Mouse (Mus musculus): ENCODE data around the gene Gm48551. TPM values are rescaled to one million over a fixed set of nuclear protein-coding genes. Genes with fewer than 3 reads are reported as not detected.

Gene Gm48551
- 2.6 and 3.1 TPM in 2 replicates for polyA plus RNA-seq (2016; fragmentation: Nextera tagmentation; extraction: Ambion mirVana)

DNA sequence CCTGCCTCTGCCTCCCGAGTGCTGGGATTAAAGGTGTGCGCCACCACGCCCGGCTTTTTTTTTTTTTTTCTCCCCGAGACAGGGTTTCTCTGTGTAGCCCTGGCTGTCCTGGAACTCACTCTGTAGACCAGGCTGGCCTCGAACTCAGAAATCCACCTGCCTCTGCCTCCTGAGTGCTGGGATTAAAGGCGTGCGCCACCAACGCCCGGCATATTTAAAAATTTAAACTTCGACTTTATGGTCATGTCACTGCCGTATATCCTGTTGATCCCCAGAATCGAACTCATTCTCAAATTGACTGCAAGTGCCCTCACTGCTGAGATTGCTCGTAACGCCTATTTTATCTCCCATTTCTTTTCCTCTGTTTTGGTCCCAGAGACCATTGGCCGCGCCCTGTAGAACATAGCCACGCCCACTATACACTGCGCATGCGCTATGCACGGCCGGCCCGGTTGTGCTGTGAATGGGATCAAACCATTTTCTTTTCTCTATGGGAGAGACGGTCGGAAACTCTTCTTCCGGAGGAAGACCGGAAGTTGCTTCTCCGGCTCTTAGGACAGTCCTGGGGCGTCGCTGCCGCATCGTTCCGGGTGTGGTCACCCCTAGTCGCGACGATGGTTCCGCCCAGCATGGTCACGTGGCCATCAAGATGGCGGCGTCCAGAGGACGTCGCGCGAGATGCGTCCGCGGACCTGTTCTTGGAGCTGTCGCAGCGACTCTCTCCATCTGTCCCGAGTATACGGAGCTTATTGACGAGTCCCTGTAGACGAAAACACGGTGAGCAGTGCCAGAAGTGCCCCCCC lies at the start of gene Gm48551, which contains the start of gene Dohh:
Gene Gm48551, plus strand, starts transcription at position 665 of the 803 bp plus-strand sequence.
Gene Dohh, plus strand, starts transcription at position 627 of the 803 bp plus-strand sequence.
- peaks cover 21% of the 10 kb centered on the region for H3K4me1 ChIP-seq
- no peaks in the 10 kb centered on the region for H3K27me3 ChIP-seq (ENCODE audit: poor library complexity, severe bottlenecking)
- H3K4me3 ChIP-seq, result peak within 1 kb of the TSS; percentile 87
- peak within 1 kb of the TSS; percentile 88 for H3K27ac ChIP-seq
- WGBS, result 10% methylated on average over 54 of the region's 54 CpGs
- DNase-seq (ENCODE audit: extremely low spot score, low spot score), result peak; percentile 98
- peaks cover 35% of the 10 kb centered on the region for H3K36me3 ChIP-seq (replicated peaks)
- H3K9me3 ChIP-seq, result no peaks in the 10 kb centered on the region

DNA sequence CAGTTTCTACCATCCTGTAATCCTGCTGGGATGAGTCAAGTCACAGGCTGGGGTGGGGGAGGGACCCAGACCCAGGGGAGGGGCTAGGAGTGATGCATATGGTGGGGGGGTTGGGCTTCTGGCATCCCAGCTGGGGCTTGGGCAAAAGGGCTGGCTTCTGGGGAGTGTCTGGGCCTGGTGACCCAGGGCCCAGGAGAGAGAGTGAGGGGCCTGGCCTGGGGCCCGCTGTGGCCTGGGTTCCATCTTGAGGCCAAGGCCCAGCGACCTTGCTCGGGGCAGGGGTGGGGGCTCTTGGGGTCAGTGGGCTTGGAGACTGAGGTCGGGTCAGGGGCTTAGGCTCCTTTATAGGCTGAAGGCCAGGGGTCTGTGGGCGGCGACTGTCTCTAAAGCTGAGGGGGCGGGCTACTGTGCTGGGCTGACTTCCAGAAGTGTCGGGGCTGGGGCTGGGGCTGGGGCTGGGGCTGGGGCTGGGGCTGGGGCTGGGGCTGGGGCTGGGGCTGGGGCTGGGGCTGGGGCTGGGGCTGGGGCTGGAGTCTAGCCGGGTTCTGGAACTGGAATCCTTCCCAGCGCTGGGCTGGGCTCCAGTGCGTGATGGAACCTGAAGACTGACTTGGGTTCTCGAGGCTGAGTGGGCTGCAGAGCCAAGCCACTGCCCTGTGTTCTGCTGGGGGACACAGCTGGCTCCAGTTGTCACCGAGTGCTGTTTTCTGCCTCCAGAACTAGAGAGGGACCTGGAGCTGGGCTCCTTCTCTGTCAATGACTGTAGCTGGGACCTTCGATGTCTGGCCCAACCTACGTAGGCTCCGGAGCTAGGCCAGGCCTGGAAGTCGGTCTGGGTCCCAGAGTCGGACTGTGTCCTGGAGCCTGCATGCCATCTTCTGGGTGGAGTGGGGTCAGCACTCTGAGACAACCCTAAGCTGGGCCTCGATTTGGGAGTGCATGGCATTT lies 48.6 kb upstream of the Gm48551 start:
- 40% methylated on average over 19 of the region's 19 CpGs for WGBS
- DNase-seq (ENCODE audit: extremely low spot score, low spot score), result no peak
- Histone ChIP-seq H3K27me3 (ENCODE audit: poor library complexity, severe bottlenecking) (peaks cover 81% of the 10 kb centered on the region), H3K27ac (peak overlapping the region; percentile 80), H3K36me3 (replicated peaks) (no peaks in the 10 kb centered on the region), H3K4me1 (peaks cover 43% of the 10 kb centered on the region), H3K4me3 (peak overlapping the region; percentile 23), H3K9me3 (no peaks in the 10 kb centered on the region)

DNA sequence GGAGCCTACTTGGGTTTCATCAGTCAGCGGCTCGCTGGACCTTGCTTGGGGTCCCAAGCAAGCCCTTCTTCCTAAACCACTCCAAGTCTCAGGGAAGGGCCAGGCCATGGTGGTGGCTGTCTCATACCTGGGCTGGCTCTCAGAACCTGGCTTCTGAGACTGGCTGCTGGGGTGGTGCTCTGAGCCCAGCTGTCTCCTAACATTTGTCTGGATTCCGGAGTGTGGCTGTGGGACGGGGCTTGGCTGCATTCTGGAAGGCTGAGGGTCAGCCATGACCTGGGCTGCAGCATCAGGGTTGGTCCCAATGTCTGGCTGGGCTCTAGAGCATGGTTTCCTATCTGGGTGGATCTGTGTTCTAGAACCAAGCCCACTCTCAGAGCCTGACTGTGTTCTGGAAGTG lies 47.7 kb upstream of the Gm48551 start:
- H3K9me3 ChIP-seq, result no peaks in the 10 kb centered on the region
- peaks cover 49% of the 10 kb centered on the region for H3K4me1 ChIP-seq
- H3K27ac ChIP-seq, result peak overlapping the region; percentile 80
- WGBS, result 92% methylated on average over 4 of the region's 4 CpGs
- DNase-seq (ENCODE audit: extremely low spot score, low spot score), result no peak
- H3K27me3 ChIP-seq (ENCODE audit: poor library complexity, severe bottlenecking), result peaks cover 85% of the 10 kb centered on the region
- H3K4me3 ChIP-seq, result no peak overlapping the region
- H3K36me3 ChIP-seq (replicated peaks), result no peaks in the 10 kb centered on the region

DNA sequence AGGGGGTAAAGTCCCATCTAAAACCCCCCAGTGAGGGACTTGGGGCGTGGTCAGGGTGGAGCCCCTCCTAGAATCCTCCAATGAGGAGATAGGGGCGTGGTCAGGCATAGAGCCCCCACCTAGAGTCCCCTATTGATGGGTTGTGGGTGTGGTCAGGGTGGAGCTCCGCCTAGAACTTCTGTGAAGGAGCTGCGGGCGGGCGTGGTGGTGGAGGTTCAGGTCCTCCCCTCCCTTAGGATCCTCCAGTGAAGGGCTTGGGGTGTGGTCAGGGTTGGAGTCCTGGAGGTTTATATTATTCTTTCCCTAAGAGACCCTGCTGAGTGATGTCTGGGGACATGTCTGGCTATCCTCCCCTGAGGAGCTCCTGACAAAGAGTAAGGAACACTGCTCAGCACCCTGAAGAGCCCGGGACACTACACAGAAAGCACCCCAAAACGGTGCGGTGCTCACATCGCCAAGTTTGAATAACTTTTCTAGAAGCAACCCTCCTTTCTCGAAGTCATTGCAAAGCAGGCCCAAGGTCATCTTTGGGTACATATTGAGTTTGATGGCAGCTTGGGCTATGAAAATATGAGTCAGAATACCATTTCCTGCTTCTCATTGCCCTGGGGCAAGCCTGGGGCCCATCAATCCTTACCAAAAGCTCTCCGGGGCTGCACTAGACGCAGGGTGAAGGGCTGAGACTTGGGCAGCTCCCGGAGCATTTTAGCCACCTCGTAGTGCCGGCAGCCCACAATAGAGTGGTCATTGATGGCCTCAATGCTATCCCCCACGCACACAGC lies 43.5 kb upstream of the Gm48551 start:
- no peak for DNase-seq (ENCODE audit: extremely low spot score, low spot score)
- WGBS, result 40% methylated on average over 17 of the region's 17 CpGs
- Histone ChIP-seq H3K4me1 (peaks cover 33% of the 10 kb centered on the region), H3K4me3 (no peak overlapping the region), H3K9me3 (no peaks in the 10 kb centered on the region), H3K27me3 (ENCODE audit: poor library complexity, severe bottlenecking) (peaks cover 89% of the 10 kb centered on the region), H3K27ac (no peak overlapping the region), H3K36me3 (replicated peaks) (peaks cover 8% of the 10 kb centered on the region)

DNA sequence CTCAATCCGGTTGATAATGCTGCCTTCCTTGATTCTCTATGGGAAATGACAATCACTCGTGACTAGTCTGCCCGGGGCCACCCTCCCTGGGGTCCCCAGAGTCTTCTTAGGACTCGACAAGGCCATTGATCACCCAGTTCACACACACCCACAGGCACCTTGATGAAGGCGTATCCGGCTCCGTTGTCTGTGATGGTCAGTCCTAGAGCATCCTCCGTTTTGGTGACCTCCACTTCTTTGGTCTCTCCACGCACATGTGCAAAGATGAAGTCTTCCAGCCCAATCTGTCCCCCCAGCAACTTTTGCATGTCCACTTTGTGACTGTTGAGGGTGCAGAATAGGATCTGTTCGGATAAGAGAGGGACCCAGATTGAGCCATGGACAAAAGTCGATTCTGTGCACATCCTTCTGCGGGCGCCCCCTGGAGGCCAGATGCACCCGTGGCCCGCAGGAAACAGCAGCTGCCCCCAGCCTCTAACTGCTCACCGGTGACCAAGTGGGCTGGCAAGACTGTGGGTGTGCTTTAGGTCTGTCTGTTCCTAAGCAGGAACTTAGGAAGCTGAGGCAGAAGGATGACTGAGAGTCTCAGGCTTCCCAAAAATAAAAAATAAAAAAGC lies 42.8 kb upstream of the Gm48551 start:
- Histone ChIP-seq H3K36me3 (replicated peaks) (peaks cover 15% of the 10 kb centered on the region), H3K9me3 (no peaks in the 10 kb centered on the region), H3K27me3 (ENCODE audit: poor library complexity, severe bottlenecking) (peaks cover 91% of the 10 kb centered on the region), H3K27ac (no peak overlapping the region), H3K4me1 (peaks cover 32% of the 10 kb centered on the region), H3K4me3 (0 out of 2 replicates have a peak overlapping the region, but pooled peaks have one; percentile 2)
- 38% methylated on average over 16 of the region's 16 CpGs for WGBS
- peak; percentile 73 for DNase-seq (ENCODE audit: extremely low spot score, low spot score)

DNA sequence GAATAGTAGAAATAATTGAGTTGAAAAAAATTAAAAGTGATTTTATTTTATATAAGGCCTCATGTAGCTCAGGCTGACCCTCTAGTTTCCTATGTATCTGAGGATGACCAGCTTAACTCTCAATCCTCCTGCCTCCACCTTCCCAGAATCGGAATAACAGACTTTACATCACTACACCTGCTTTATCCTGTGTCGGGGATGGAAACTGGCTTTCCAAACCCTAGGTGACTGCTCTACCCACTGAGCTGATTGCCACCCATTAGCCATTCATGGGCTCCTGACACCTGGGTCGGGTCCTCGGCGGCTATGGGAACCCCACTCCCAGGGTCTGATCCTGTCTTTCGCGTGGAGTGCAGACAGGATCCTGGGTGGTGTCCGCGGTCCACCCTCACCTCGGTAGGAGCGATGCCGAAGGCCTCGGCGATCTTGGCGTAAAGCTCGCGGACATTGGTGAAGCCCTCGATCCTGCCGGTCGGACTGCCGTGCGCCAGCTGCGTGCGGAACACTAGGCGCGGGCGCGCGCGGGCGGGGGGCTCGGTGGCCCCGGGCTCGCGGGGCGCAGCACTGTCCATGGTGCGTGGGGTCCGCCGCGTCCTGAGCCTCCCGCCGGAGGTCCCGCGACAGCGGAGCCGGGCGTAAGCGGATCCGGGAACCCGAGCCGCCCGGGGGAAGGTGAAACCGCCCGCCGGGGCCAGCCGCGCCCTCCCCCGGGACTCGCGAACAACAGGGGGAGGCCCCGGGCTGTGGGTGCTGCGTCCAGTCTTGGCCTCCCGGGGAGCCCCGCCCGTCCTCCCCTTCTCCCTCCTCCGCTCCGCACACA lies 41.4 kb upstream of the Gm48551 start, which contains the start of gene Gipc3:
Gene Gipc3, minus strand, starts transcription at position 581 of the 820 bp plus-strand sequence.
- peaks cover 27% of the 10 kb centered on the region for H3K36me3 ChIP-seq (replicated peaks)
- peak within 1 kb of the TSS; percentile 51 for H3K4me3 ChIP-seq
- no peaks in the 10 kb centered on the region for H3K9me3 ChIP-seq
- H3K4me1 ChIP-seq, result peaks cover 41% of the 10 kb centered on the region
- 6% methylated on average over 58 of the region's 67 CpGs for WGBS
- peaks cover 91% of the 10 kb centered on the region for H3K27me3 ChIP-seq (ENCODE audit: poor library complexity, severe bottlenecking)
- DNase-seq (ENCODE audit: extremely low spot score, low spot score), result peak; percentile 41
- peak within 1 kb of the TSS; percentile 27 for H3K27ac ChIP-seq

DNA sequence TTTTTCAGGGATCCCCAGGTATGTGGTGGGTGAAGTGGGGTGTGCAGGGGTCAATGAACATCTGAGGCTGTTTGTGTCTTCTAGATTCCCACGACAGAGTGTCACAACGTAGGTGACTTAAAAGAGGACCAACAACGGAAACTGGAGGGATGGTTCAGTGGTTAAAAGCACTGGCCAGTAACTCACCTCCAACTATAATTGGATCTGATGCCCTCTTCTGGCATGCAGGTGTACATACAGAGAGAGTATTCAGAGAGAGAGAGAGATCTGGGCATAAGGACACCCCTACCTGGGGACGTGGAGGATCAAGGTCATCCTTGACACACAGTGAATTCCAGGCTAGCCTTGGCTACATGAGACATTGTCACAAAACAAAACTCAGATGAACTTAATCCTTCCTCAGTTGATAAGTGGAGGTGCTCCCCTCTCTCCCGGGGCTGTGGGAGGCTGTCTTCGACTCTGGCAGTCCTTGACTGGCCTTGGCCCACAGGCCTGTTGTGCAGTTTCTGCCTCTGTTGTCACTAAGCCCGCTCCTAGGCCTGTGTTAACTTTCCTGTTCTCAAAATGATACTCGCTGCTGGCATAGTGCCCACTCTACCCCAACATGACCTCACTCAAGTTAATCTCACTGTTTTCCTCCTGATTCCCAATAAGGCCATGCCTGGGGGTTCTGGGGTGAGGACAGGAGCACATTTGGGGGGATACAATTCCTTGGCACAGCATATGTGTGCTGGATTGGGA lies 39.7 kb upstream of the Gm48551 start:
- no peak for DNase-seq (ENCODE audit: extremely low spot score, low spot score)
- 59% methylated on average over 8 of the region's 8 CpGs for WGBS
- H3K36me3 ChIP-seq (replicated peaks), result peaks cover 38% of the 10 kb centered on the region
- H3K9me3 ChIP-seq, result no peaks in the 10 kb centered on the region
- no peak overlapping the region for H3K27ac ChIP-seq
- H3K4me1 ChIP-seq, result peaks cover 53% of the 10 kb centered on the region
- 0 out of 2 replicates have a peak overlapping the region, but pooled peaks have one; percentile 5 for H3K4me3 ChIP-seq
- peaks cover 91% of the 10 kb centered on the region for H3K27me3 ChIP-seq (ENCODE audit: poor library complexity, severe bottlenecking)

DNA sequence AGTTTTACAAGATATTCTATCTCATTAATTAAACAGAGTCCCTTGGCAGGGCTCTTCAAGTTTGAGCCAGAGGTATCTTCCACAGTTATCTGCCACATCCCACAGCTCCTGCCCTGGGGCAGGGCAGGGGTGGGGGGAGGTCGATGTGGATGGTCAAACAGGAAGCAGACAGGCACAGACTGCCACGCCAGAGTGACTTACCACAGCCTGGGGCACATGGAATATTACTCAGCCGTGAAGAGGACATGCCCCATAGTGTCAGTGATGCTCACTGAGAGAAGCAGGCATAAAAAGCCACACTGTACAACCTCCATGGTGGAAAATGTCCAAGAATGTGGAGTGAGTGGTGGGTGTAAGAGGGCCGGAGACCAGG lies 39.1 kb upstream of the Gm48551 start:
- H3K27ac ChIP-seq, result no peak overlapping the region
- H3K27me3 ChIP-seq (ENCODE audit: poor library complexity, severe bottlenecking), result peaks cover 88% of the 10 kb centered on the region
- H3K4me3 ChIP-seq, result peak overlapping the region; percentile 5; the same call in 1 of the 2 replicates
- 93% methylated on average over 4 of the region's 4 CpGs for WGBS
- peaks cover 38% of the 10 kb centered on the region for H3K36me3 ChIP-seq (replicated peaks)
- peaks cover 58% of the 10 kb centered on the region for H3K4me1 ChIP-seq
- no peaks in the 10 kb centered on the region for H3K9me3 ChIP-seq
- DNase-seq (ENCODE audit: extremely low spot score, low spot score), result no peak

DNA sequence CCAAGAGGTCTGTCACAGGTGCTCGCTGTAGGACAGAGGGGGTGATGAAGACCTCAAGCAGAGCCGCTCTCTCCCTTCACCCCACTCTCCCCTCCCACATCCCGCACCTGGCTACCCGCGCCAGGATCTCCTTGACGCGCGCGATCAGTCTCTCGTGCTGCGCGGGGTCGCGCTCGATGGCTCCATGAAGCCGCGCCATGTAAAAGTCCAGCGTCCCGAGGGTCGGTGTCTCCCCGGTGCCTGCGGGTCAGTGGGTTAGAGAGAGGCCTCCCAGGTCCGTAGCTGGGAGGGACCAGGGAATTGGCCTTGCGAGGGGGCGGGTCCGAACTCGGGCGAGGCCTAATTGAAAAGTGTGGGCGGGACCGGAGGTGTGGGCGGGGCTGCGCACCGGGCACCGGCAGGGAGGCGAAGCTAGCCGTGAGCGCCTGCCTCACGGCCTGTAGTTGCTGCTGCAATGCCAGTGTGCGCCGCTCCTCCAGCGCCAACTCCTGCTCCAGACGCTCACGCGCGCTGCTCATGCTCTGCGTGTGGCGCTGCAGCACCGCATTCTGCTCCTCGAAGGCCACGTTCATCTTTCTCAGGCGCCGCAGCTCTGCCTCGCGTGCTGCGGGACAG lies 37.7 kb upstream of the Gm48551 start:
- peaks cover 74% of the 10 kb centered on the region for H3K27me3 ChIP-seq (ENCODE audit: poor library complexity, severe bottlenecking)
- peak overlapping the region; percentile 67 for H3K27ac ChIP-seq
- H3K9me3 ChIP-seq, result no peaks in the 10 kb centered on the region
- WGBS, result 4% methylated on average over 55 of the region's 55 CpGs
- H3K4me1 ChIP-seq, result peaks cover 58% of the 10 kb centered on the region
- H3K36me3 ChIP-seq (replicated peaks), result peaks cover 38% of the 10 kb centered on the region
- DNase-seq (ENCODE audit: extremely low spot score, low spot score), result peak; percentile 77
- H3K4me3 ChIP-seq, result peak overlapping the region; percentile 48

DNA sequence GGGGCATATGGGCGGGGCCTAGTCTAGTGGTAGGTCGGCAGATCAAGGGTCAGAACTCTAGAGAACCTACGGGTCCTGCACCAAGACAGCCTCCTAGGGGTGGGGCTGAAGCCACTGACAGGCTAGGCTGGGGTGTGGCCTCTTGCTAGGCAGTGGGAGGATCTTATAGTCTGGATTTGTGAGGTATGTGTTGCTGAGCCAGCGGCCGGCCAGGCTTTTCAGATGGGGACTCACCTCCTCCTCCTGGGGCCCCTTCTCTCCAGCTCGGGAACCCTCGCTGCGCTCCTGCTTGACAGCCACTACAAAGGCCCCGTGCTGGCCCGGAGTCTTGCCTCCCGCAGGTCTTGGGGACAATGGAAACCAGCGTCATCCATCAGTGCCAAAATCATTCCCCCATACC lies 35.1 kb upstream of the Gm48551 start:
- Histone ChIP-seq H3K27ac (peak overlapping the region; percentile 95), H3K9me3 (no peaks in the 10 kb centered on the region), H3K4me1 (peaks cover 56% of the 10 kb centered on the region), H3K4me3 (peak overlapping the region; percentile 97), H3K27me3 (ENCODE audit: poor library complexity, severe bottlenecking) (peaks cover 48% of the 10 kb centered on the region), H3K36me3 (replicated peaks) (peaks cover 38% of the 10 kb centered on the region)
- DNase-seq (ENCODE audit: extremely low spot score, low spot score), result peak; percentile 48
- WGBS, result 6% methylated on average over 12 of the region's 12 CpGs

Data from forebrain, embryonic 10.5 days (tissue).